Mouse (Mus musculus) T-helper 17 cell (primary cell): Measurements from ENCODE around the gene Chst15.

ENCODE experiments used
- in situ Hi-C, 2 experiments: fragments of 300-600 bp; cut with MboI, MseI; formaldehyde crosslinking; loops; 1 replicate in 1 of 2; 2 replicates in 1 of 2; pipeline ENCODE4 v1.15.1; 2025; ENCODE audit warnings: high pct_unique_total_duplicates in 2 of 2

Gene Chst15

DNA sequence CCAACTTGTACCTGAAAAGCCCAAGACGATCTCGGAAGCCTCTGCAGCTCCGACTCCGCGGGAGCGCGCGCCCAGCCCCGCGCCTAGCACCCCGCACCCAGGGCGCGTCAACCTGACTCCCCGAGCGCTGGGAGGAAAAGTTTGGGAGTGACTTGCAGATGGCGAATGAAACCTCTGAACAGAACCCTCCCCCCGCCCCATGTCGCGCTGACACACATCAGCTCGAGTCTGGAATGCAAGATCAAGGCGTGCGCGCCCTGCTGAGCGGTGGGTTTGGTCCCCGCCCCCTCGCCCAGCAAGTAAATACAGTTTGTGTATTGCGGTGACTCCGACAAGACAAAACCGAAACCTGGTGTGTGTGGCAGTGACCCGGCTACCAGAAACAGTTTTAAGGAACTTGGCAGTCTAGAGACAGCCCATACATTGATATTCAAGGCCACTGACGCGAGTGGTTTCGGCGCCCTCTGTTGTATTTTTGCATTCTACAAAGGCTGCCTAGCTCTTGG, at the start of gene Chst15:
Gene Chst15 (minus strand): TSS at position 193 of the 506 bp plus-strand sequence.
- in situ Hi-C loops: no loop called here

DNA sequence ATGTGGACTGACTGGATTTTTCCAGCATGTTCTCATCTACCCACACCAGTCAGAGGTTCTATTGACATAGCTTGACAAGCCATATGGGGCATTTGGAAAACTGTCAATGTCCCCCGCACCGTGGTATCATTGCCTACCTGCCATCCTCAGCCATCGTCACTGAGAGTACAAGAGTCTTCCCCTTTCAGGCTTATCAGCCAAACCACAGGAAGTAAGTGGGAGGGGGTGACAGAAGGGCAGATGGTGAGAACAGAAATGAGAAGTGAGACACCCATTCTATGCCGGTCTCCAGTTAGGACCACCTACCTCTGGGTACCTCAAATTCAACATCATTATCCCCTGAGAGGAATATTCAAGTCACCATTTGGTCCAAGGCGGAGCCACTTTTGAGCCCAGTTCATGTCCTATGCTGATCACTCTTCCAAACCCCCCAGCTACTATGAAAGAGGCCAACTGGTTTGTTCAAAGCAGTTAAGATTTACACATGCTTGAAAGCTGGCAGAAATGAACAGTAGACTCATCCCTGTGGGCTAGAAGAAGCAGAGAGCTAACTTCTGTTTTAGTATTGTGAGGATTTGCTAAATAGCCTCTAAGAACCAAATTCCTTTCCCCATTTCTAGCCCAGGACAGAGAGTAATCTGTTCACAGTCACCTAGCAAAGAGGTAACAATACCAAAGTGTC, 48.8 kb upstream of the Chst15 start:
- in situ Hi-C loops: no loop called here

GRCm38 (mm10) chr7:132365111-132365510, 48.1 kb upstream of the Chst15 start:
- in situ Hi-C loops: no loop called here

GRCm38 (mm10) chr7:132364506-132364905, 47.5 kb upstream of the Chst15 start:
- in situ Hi-C loops: no loop called here

DNA sequence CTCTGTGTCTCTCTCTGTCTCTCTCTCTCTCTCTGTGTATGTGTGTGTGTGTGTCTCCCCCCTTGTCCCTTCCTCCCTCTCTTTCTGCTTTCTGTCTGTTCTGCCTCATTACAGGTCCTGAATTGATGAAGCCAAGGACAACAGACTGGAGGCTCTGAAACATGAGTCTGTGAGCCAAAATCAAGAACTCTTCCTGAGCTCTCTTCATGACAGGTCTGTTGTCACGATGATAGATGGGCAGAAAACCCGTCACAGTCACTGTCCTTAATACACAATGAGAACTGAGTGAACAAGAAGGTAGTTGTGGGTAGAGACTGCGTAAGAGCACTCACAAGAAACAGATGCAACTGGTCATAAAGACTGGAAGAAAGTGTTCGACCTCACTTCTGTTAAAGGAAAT, 43.3 kb upstream of the Chst15 start:
- in situ Hi-C loops: no loop called here

DNA sequence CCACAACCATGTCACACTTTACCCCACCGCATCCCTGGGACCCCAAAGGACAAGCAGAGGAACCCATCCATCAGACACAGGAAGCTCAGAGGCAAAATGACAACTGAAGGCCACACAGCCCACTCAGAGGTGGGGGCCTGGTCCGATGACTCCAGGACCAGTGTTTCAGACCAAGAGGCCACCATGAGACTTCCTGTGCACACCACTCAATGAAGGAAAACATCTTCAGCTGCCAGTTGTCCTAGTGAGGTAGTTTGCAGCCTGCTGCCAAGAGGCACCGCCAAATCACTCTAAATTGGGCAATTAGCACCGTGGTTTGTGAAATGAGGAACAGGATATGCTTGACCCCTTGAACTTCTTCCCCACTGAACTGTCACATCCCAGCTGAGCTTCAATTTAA, 41.7 kb upstream of the Chst15 start:
- in situ Hi-C loops: no loop called here

DNA sequence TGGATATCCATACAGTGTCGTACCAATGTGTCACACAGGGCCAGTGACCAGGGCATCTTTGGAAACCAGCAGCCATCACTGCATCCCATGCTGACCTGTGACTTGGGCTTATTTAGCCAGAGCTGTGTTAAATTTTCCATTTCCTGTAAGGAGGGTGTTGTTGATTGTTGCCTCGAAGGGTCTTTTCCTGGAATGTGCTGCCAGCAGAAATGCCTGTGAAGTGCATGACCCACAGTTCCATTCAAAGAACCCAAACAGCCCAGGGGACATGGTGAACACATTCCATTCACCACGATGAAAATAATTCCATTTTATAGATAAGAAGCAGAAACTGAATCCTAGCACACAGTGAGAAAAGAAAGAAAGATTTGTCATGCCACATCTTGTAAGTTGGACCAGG, 41.2 kb upstream of the Chst15 start:
- in situ Hi-C loops: no loop called here

- in situ Hi-C loops: no loop called here
These were observed 40.8 kb upstream of the Chst15 start for GRCm38 (mm10) chr7:132357841-132358237.

DNA sequence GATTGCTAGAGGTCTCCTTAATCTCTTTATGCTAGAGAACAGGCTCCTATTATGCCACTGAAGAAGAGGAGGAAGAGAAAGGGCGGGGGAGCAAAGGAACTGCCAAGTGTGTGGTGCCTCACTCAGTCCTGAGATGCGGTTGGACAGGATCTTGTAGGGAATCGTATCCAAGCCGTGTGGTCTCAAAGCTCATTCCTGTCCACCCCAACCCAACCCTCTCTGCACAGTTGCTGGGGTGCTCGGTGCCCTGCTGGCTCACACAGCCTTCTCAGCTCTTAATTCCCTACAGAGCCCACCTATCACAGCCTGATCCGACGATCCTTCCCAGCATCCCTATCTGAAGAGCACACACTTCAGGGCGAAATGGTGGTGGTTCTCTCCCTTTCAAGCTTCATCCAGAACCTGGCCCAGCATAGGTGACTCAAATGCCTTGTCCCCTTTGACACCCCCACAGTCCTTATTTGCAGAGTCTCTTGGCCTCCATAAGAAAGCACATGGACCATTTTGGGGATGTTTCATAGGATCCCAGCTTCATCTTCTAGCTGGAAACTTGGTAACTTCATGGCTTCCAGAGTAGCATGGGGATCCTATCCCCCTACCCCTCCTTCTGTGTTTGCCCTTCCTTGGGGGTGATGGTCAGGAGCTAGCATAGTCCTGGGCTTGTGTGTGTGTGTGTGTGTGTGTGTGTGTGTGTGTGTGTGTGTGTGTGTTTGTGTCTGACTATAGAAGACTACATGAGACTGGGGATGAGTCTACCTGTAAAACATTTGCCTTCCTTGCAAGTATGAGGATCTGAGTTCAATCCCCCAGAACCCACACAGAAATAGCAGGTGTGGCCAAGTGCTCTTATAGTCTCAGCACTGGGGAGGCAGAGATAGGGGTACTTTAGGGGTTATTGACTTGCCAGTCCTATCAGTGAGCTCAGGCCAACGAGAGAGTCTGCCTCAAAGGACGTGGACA, 40.1 kb upstream of the Chst15 start:
- in situ Hi-C loops: no loop called here

GRCm38 (mm10) chr7:132356185-132356584, 39.2 kb upstream of the Chst15 start:
- in situ Hi-C loops: no loop called here

GRCm38 (mm10) chr7:132355767-132356166, 38.7 kb upstream of the Chst15 start:
- in situ Hi-C loops: no loop called here

GRCm38 (mm10) chr7:132349075-132349572, 32.1 kb upstream of the Chst15 start:
- in situ Hi-C loops: no loop called here

GRCm38 (mm10) chr7:132347273-132348045, 30.4 kb upstream of the Chst15 start:
- in situ Hi-C loops: no loop called here

DNA sequence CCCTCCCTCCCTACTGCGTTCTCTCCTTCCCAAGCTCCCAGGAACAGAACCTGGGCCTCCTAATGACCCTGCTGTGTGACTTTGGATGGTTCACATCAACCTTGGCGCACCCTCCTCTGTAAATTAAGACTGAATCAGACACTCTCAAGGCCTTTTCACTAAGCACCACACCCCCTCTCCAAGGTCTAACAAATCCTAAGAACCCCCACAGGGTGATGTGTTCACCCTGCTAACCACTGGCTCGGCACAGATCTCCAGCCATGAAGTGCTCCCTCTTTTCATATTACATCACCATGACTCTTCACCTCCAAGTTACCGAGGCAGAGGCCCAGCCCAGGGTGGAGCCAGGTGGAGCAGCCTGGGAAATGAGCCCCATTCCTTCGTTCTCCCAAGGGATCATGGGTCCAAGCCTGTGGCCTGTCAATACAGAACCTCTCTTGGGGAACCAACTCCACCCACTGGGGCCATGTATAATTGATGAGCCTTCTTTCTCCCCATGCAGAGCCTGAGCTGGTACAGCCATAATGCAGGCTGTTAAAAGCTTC, 28.6 kb upstream of the Chst15 start:
- in situ Hi-C loops: no loop called here

- in situ Hi-C loops: no loop called here
These were observed 27.6 kb upstream of the Chst15 start for GRCm38 (mm10) chr7:132344606-132345005.

DNA sequence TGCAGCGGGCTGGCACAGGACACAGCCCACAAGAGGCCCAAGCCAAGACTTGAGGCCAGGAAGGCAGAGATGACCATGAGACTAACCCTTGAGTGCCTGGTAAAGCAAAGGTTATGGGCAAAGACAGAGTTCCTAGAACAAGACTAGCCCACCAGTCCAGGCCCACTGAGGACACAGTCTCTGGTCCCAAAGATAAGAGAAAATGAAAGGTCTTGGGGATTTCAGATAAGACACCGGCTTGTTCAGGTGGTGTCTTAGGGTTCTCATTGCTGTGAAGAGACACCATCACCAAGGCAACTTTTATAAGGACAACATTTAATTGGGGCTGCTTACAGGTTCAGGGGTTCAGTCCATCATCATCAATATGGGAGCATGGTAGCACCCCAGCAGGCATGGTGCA, 26.9 kb upstream of the Chst15 start:
- in situ Hi-C loops: no loop called here

DNA sequence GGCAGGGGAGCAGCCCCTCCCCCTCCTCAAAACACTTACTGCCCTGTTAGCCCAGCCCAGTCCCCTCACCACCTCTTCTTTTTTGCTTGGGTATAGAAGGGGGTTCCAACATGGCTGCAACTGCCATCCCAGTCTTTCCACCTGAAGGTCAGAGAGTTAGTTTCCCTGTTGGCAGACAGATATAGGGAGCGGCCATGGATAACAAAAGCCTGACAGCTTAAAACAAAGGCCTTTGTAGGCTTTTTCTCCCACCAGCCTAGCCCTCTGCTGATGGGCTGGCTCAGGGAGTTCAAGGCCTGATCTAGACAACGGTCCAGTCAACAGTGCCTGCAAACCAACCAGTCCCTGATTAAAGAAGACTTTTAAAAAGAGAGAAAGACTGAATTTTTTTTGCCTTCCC, 26.1 kb upstream of the Chst15 start:
- in situ Hi-C loops: no loop called here

GRCm38 (mm10) chr7:132339041-132339839, 22.2 kb upstream of the Chst15 start:
- in situ Hi-C loops: no loop called here

DNA sequence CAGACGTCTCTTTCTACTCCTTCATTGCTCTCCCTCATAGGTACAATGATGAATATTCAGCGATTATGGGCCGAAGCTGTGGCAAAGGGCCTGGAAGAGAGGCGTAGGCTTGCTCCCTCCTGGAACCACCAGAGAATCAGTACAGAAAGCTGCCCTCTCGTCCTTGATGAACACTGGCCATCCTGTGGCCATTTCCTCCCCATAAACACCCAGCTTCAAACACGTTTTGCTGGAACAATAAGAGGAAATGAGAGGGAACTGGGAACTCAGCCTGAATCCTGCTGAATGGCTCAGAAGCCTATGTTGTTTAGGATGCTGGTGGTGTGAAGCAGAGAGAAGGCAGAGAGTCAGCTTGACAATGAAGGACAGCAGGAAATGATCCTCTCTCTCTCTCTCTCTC, 21.3 kb upstream of the Chst15 start:
- in situ Hi-C loops: no loop called here

GRCm38 (mm10) chr7:132337268-132337917, 20.4 kb upstream of the Chst15 start:
- in situ Hi-C loops: no loop called here
